Mouse (Mus musculus) intestine, embryonic 14.5 days (tissue): ENCODE measurements around the gene Gpn3. TPM values are rescaled to one million over a fixed set of nuclear protein-coding genes. Genes with fewer than 3 reads are reported as not detected.

Experiments used
- ATAC-seq: fragments of 200-750 bp; cut with Nextera tagmentation; replicated peaks from 2 replicates; pipeline ENCODE4 v1.8.0; 2017; ENCODE audit warnings: low read depth, moderate number of reproducible peaks, moderate TSS enrichment, moderate library complexity; ENCODE audit not compliant: low FRiP score, low TSS enrichment
- DNase-seq: peaks from one replicate; pipeline ENCODE4 v3.0.0-alpha.2; 2018; ENCODE audit warnings: low spot score
- H3K27ac ChIP-seq: fragments of 300-500 bp; sonication (generic); 2 replicates; pipeline ENCODE4 v1.5.1; 2014; ENCODE audit warnings: low read depth, mild to moderate bottlenecking, control low read depth
- H3K27me3 ChIP-seq: fragments of 300-500 bp; sonication (generic); replicated peaks from 2 replicates; pipeline ENCODE4 v1.6.1; 2014; ENCODE audit warnings: low read length, control low read depth; ENCODE audit not compliant: control insufficient read depth, insufficient read depth
- H3K36me3 ChIP-seq: fragments of 300-500 bp; sonication (generic); 2 replicates; pipeline ENCODE4 v1.6.1; 2014; ENCODE audit warnings: low read length, control low read depth; ENCODE audit not compliant: control insufficient read depth, insufficient read depth
- H3K4me1 ChIP-seq: fragments of 300-500 bp; sonication (generic); replicated peaks from 2 replicates; pipeline ENCODE4 v1.6.1; 2014; ENCODE audit warnings: low read length, control low read depth, mixed read lengths; ENCODE audit not compliant: control insufficient read depth, insufficient read depth
- H3K4me2 ChIP-seq: fragments of 300-500 bp; sonication (generic); 2 replicates; pipeline ENCODE4 v1.6.1; 2014; ENCODE audit warnings: low read length
- H3K4me3 ChIP-seq: fragments of 300-500 bp; sonication (generic); 2 replicates; pipeline ENCODE4 v1.5.1; 2014; ENCODE audit warnings: low read depth, low read length, control low read depth, mixed read lengths
- H3K9ac ChIP-seq: fragments of 300-500 bp; sonication (generic); 2 replicates; pipeline ENCODE4 v1.6.1; 2014; ENCODE audit warnings: mild to moderate bottlenecking, low read length
- H3K9me3 ChIP-seq: fragments of 300-500 bp; sonication (generic); 2 replicates; pipeline ENCODE4 v1.6.1; 2016; ENCODE audit warnings: low read length, control low read depth; ENCODE audit not compliant: control insufficient read depth
- WGBS: fragments of 180-500 bp; shearing (Covaris S2); extraction: QIAGEN DNeasy Blood & Tissue Kit; methylation state at CpG from one replicate; pipeline ENCODE4 v1.1.7; 2014; 5-methylcytosine and 5-hydroxymethylcytosine counted together
- polyA plus RNA-seq: library from polyadenylated mRNA; unstranded; fragments of >200 nt; fragmentation: Nextera tagmentation; extraction: Ambion mirVana; gene quantifications from 2 replicates; pipeline ENCODE4 v1.2.1, GENCODE M21; 2014

Gpn3 gene
- polyA plus RNA-seq, 1 experiment from 2014 or later, result 66.5 TPM

- Histone ChIP-seq H3K9ac (peak overlapping the region; percentile 95), H3K36me3 (peaks cover 2% of the 10 kb centered on the region; the same call in 1 of the 2 replicates), H3K27ac (peak overlapping the region; percentile 81), H3K4me1 (peaks cover 11% of the 10 kb centered on the region), H3K27me3 (no peaks in the 10 kb centered on the region), H3K4me3 (peak overlapping the region; percentile 99), H3K4me2 (peak overlapping the region; percentile 94), H3K9me3 (no peaks in the 10 kb centered on the region)
- WGBS, result under 1% methylated on average over 73 of the region's 73 CpGs
- ATAC-seq, result peak; percentile 87
- peak; percentile 99 for DNase-seq
Observed at GRCm38 (mm10) chr5:122422071-122422964, 50.6 kb downstream of the Gpn3 start.

- ATAC-seq (no peak), DNase-seq (peak; percentile 60)
- Histone ChIP-seq H3K27ac (no peak overlapping the region), H3K9ac (peak overlapping the region; percentile 95), H3K4me1 (peaks cover 11% of the 10 kb centered on the region), H3K27me3 (no peaks in the 10 kb centered on the region), H3K4me2 (peak overlapping the region; percentile 94), H3K36me3 (peaks cover 7% of the 10 kb centered on the region), H3K4me3 (peak overlapping the region; percentile 99), H3K9me3 (no peaks in the 10 kb centered on the region)
- 29% methylated on average over 15 of the region's 15 CpGs for WGBS
Observed at GRCm38 (mm10) chr5:122423083-122423482, 51.4 kb downstream of the Gpn3 start.

GRCm38 (mm10) chr5:122425550-122425949 lies 53.9 kb downstream of the Gpn3 start:
- Histone ChIP-seq H3K27ac (no peak overlapping the region), H3K9ac (no peak overlapping the region), H3K27me3 (no peaks in the 10 kb centered on the region), H3K4me1 (peaks cover 11% of the 10 kb centered on the region), H3K36me3 (peaks cover 30% of the 10 kb centered on the region), H3K9me3 (no peaks in the 10 kb centered on the region), H3K4me3 (no peak overlapping the region), H3K4me2 (no peak overlapping the region)
- no peak for ATAC-seq
- 82% methylated on average over 2 of the region's 2 CpGs for WGBS
- DNase-seq, result no peak

- peaks cover 74% of the 10 kb centered on the region for H3K36me3 ChIP-seq
- DNase-seq (no peak), ATAC-seq (no peak)
- no peaks in the 10 kb centered on the region for H3K4me1 ChIP-seq
- WGBS, result 89% methylated on average over 4 of the region's 4 CpGs
- H3K27ac ChIP-seq, result no peak overlapping the region
- no peaks in the 10 kb centered on the region for H3K9me3 ChIP-seq
- no peak overlapping the region for H3K4me2 ChIP-seq
- no peak overlapping the region for H3K4me3 ChIP-seq
- H3K27me3 ChIP-seq, result no peaks in the 10 kb centered on the region
- H3K9ac ChIP-seq, result no peak overlapping the region
Observed at GRCm38 (mm10) chr5:122430036-122430775, 58.5 kb downstream of the Gpn3 start.

GRCm38 (mm10) chr5:122431221-122431620 lies 59.5 kb downstream of the Gpn3 start:
- no peak for DNase-seq
- no peak overlapping the region for H3K4me2 ChIP-seq
- no peak for ATAC-seq
- no peaks in the 10 kb centered on the region for H3K4me1 ChIP-seq
- 94% methylated on average over 8 of the region's 8 CpGs for WGBS
- no peak overlapping the region for H3K27ac ChIP-seq
- H3K36me3 ChIP-seq, result peaks cover 83% of the 10 kb centered on the region
- no peak overlapping the region for H3K4me3 ChIP-seq
- no peak overlapping the region for H3K9ac ChIP-seq
- H3K27me3 ChIP-seq, result no peaks in the 10 kb centered on the region
- no peaks in the 10 kb centered on the region for H3K9me3 ChIP-seq

Other genes starting within 250 kb of the Gpn3 start
- gene Ccdc63, start 231.1 kb upstream of the Gpn3 start, polyA plus RNA-seq, result 0.32 TPM in 1 of 2 replicates, not detected in the other
- gene Ppp1cc, start 213.6 kb upstream of the Gpn3 start, polyA plus RNA-seq, result 259 and 270 TPM in 2 replicates
- gene Hvcn1, start 165.1 kb upstream of the Gpn3 start, polyA plus RNA-seq, result 4.7 and 6.7 TPM in 2 replicates
- 4.2 and 4.4 TPM in 2 replicates for gene Tctn1, start 107.4 kb upstream of the Gpn3 start, polyA plus RNA-seq
- 10.2 and 10.8 TPM in 2 replicates for gene Pptc7, start 87.5 kb upstream of the Gpn3 start, polyA plus RNA-seq
- gene Rad9b, start 17.6 kb upstream of the Gpn3 start, polyA plus RNA-seq, result 10.7 and 11.3 TPM in 2 replicates
- gene Vps29, start 17.5 kb upstream of the Gpn3 start, polyA plus RNA-seq, result 243 and 254 TPM in 2 replicates
- 61.2 and 68.4 TPM in 2 replicates for gene Fam216a, start 488 bp downstream of the Gpn3 start, polyA plus RNA-seq
- gene Arpc3, start 20.0 kb downstream of the Gpn3 start, polyA plus RNA-seq, result 39.3 and 44.0 TPM in 2 replicates
- gene Anapc7, start 49.8 kb downstream of the Gpn3 start, polyA plus RNA-seq, result 24.1 and 28.1 TPM in 2 replicates
- gene Atp2a2, start 130.3 kb downstream of the Gpn3 start, polyA plus RNA-seq, result 39.6 and 43.4 TPM in 2 replicates
- gene Ift81, start 242.6 kb downstream of the Gpn3 start, polyA plus RNA-seq, result 28.4 and 39.1 TPM in 2 replicates